Mouse (Mus musculus): ENCODE measurements at regions not wholly inside any gene's neighbourhood (a gene's known extent, or its start where the extent isn't known, plus 50 kb on each side); places are given as distances from the start of the nearest gene placed in this dataset.
"Not testable (repeated sequence)": the region's sequence is repeated elsewhere in the genome, so short reads cannot be mapped to it uniquely, and the experiment has no call there.

- no peak overlapping the region for H3K27ac ChIP-seq
- no peak overlapping the region for H3K4me2 ChIP-seq
- H3K9ac ChIP-seq, result no peak overlapping the region
- H3K4me3 ChIP-seq, result no peak overlapping the region
- no peaks in the 10 kb centered on the region for H3K9me3 ChIP-seq
- WGBS, result 91% methylated on average over 2 of the region's 2 CpGs
- H3K4me1 ChIP-seq, result no peaks in the 10 kb centered on the region
- no peaks in the 10 kb centered on the region for H3K27me3 ChIP-seq (replicated peaks)
- H3K36me3 ChIP-seq (replicated peaks), result no peaks in the 10 kb centered on the region
- no peak for ATAC-seq (replicated peaks)
Observed at GRCm38 (mm10) chr4:35322432-35323173, 96.6 kb upstream of the C9orf72 start.

- H3K36me3 ChIP-seq (replicated peaks), result no peaks in the 10 kb centered on the region
- H3K9ac ChIP-seq, result no peak overlapping the region
- H3K4me3 ChIP-seq, result no peak overlapping the region
- no peak overlapping the region for H3K4me2 ChIP-seq
- no peaks in the 10 kb centered on the region for H3K9me3 ChIP-seq
- WGBS, result 70% methylated on average over 5 of the region's 5 CpGs
- H3K4me1 ChIP-seq, result no peaks in the 10 kb centered on the region
- H3K27ac ChIP-seq, result no peak overlapping the region
- peak; percentile 66 for ATAC-seq (replicated peaks)
- H3K27me3 ChIP-seq (replicated peaks), result no peaks in the 10 kb centered on the region
Observed at GRCm38 (mm10) chr4:35310396-35310977, 84.5 kb upstream of the C9orf72 start.

GRCm38 (mm10) chr4:35308221-35308620, 82.2 kb upstream of the C9orf72 start:
- Histone ChIP-seq H3K4me3 (no peak overlapping the region), H3K4me2 (no peak overlapping the region), H3K9me3 (no peaks in the 10 kb centered on the region), H3K36me3 (replicated peaks) (no peaks in the 10 kb centered on the region), H3K4me1 (no peaks in the 10 kb centered on the region), H3K9ac (no peak overlapping the region), H3K27me3 (replicated peaks) (no peaks in the 10 kb centered on the region), H3K27ac (no peak overlapping the region)
- ATAC-seq (replicated peaks), result no peak
- 68% methylated on average over 5 of the region's 5 CpGs for WGBS

- Histone ChIP-seq H3K9ac (no peak overlapping the region), H3K4me2 (no peak overlapping the region), H3K4me3 (no peak overlapping the region), H3K27me3 (replicated peaks) (no peaks in the 10 kb centered on the region), H3K4me1 (no peaks in the 10 kb centered on the region), H3K27ac (no peak overlapping the region), H3K9me3 (no peaks in the 10 kb centered on the region), H3K36me3 (replicated peaks) (no peaks in the 10 kb centered on the region)
- no peak for ATAC-seq (replicated peaks)
- 63% methylated on average over 1 of the region's 1 CpGs for WGBS
Observed at GRCm38 (mm10) chr4:35305210-35305609, 79.2 kb upstream of the C9orf72 start.

- H3K9ac ChIP-seq, result no peak overlapping the region
- ATAC-seq (replicated peaks), result no peak
- no peak overlapping the region for H3K27ac ChIP-seq
- no peak overlapping the region for H3K4me3 ChIP-seq
- no peaks in the 10 kb centered on the region for H3K27me3 ChIP-seq (replicated peaks)
- 43% methylated on average over 2 of the region's 2 CpGs for WGBS
- H3K9me3 ChIP-seq, result no peaks in the 10 kb centered on the region
- H3K4me2 ChIP-seq, result no peak overlapping the region
- H3K36me3 ChIP-seq (replicated peaks), result no peaks in the 10 kb centered on the region
- H3K4me1 ChIP-seq, result no peaks in the 10 kb centered on the region
Observed at GRCm38 (mm10) chr4:35300848-35301247, 74.9 kb upstream of the C9orf72 start.

GRCm38 (mm10) chr4:35300374-35300773, 74.4 kb upstream of the C9orf72 start:
- not testable (repeated sequence) for H3K4me1 ChIP-seq; H3K27ac ChIP-seq; H3K9ac ChIP-seq; H3K4me3 ChIP-seq; H3K9me3 ChIP-seq; ATAC-seq (replicated peaks); H3K4me2 ChIP-seq; H3K27me3 ChIP-seq (replicated peaks); H3K36me3 ChIP-seq (replicated peaks)
- 74% methylated on average over 4 of the region's 4 CpGs for WGBS

GRCm38 (mm10) chr4:35284611-35285010, 58.6 kb upstream of the C9orf72 start:
- no peak overlapping the region for H3K9ac ChIP-seq
- no peak overlapping the region for H3K4me2 ChIP-seq
- H3K4me3 ChIP-seq, result no peak overlapping the region
- H3K9me3 ChIP-seq, result 0 out of 2 replicates have a peak, but pooled peaks cover 3% of the 10 kb centered on the region
- H3K36me3 ChIP-seq (replicated peaks), result no peaks in the 10 kb centered on the region
- 0 out of 2 replicates have a peak, but pooled peaks have one; percentile 50 for ATAC-seq (replicated peaks)
- no peak overlapping the region for H3K27ac ChIP-seq
- no peaks in the 10 kb centered on the region for H3K27me3 ChIP-seq (replicated peaks)
- H3K4me1 ChIP-seq, result no peaks in the 10 kb centered on the region

Data from midbrain, embryonic 15.5 days (tissue).